Mouse (Mus musculus) CH12.LX (cell line): Measurements from ENCODE around the gene Dnajc9. TPM values are rescaled to one million over a fixed set of nuclear protein-coding genes. Genes with fewer than 3 reads are reported as not detected.

Experiments used
- DNase-seq: peaks from one replicate; pipeline ENCODE4 v3.0.0-alpha.2; 2013; ENCODE audit errors: extremely low read depth
- H3K27ac ChIP-seq: 2 replicates; pipeline ENCODE4 v1.5.1; 2012; ENCODE audit warnings: low read depth, mild to moderate bottlenecking, control low read depth, moderate library complexity; ENCODE audit not compliant: insufficient read depth
- H3K27me3 ChIP-seq: replicated peaks from 2 replicates; pipeline ENCODE3; 2012; ENCODE audit warnings: inconsistent platforms
- H3K36me3 ChIP-seq, 2 experiments: replicated peaks in 1 of 2; 2 replicates each; pipeline versions ENCODE3 to v1.6.1; 2012; ENCODE audit warnings: inconsistent platforms in 1 of 2, low read length in 1 of 2, mild to moderate bottlenecking in 1 of 2, mixed read lengths in 1 of 2, moderate library complexity in 1 of 2; ENCODE audit not compliant: control insufficient read depth in 1 of 2, insufficient read depth in 1 of 2
- H3K4me1 ChIP-seq, 2 experiments: 2 replicates each; pipeline ENCODE4 v1.6.1; 2012; ENCODE audit warnings: inconsistent platforms in 1 of 2, moderate library complexity in 1 of 2; ENCODE audit not compliant: insufficient read depth in 2 of 2, control insufficient read depth in 1 of 2
- H3K4me2 ChIP-seq: 2 replicates; pipeline ENCODE4 v1.6.1; 2012; ENCODE audit warnings: low read depth, mild to moderate bottlenecking, control low read depth; ENCODE audit not compliant: poor library complexity, insufficient read depth, severe bottlenecking
- H3K4me3 ChIP-seq, 3 experiments: fragments of 150-350 bp in 1 of 3; sonication (generic) in 1 of 3; replicated peaks in 1 of 3; 2 replicates each; pipeline versions ENCODE3 to v1.5.1; 2011 to 2012; ENCODE audit warnings: low read depth in 2 of 3, low read length in 2 of 3, mild to moderate bottlenecking in 2 of 3, moderate library complexity in 2 of 3, control low read depth in 1 of 3, improper control_type of control experiment in 1 of 3, inconsistent platforms in 1 of 3, mixed read lengths in 1 of 3; ENCODE audit not compliant: poor library complexity in 1 of 3
- H3K79me2 ChIP-seq: replicated peaks from 2 replicates; pipeline ENCODE4 v1.6.1; 2012; ENCODE audit warnings: mild to moderate bottlenecking, moderate library complexity; ENCODE audit not compliant: control insufficient read depth, poor library complexity, insufficient read depth, severe bottlenecking; ENCODE audit errors: extremely low read depth
- H3K9ac ChIP-seq: 2 replicates; pipeline ENCODE4 v1.6.1; 2012; ENCODE audit warnings: low read depth, mild to moderate bottlenecking, control low read depth, moderate library complexity; ENCODE audit not compliant: insufficient read depth
- H3K9me3 ChIP-seq: replicated peaks from 2 replicates; pipeline ENCODE3; 2012; ENCODE audit warnings: low read length, inconsistent platforms, mixed read lengths
- BHLHE40 ChIP-seq: IDR thresholded peaks from 2 replicates; pipeline ENCODE4 v1.6.1; 2011; ENCODE audit warnings: mild to moderate bottlenecking, low read depth, low read length, improper control_type of control experiment
- CHD1 ChIP-seq: IDR thresholded peaks from 2 replicates; pipeline ENCODE4 v1.6.1; 2012; ENCODE audit warnings: low read depth, low read length, improper control_type of control experiment, inconsistent platforms
- CHD2 ChIP-seq: IDR thresholded peaks from 2 replicates; pipeline ENCODE4 v1.6.1; 2011; ENCODE audit warnings: low read length, improper control_type of control experiment
- CTCF ChIP-seq, 2 experiments: IDR thresholded peaks in 1 of 2; conservative IDR thresholded peaks in 1 of 2; 2 replicates each; pipeline ENCODE4 v1.5.1; 2011 to 2012; ENCODE audit warnings: low read depth in 2 of 2, low read length in 2 of 2, improper control_type of control experiment in 1 of 2, inconsistent platforms in 1 of 2, mild to moderate bottlenecking in 1 of 2, moderate library complexity in 1 of 2
- E2F4 ChIP-seq: IDR thresholded peaks from 2 replicates; pipeline ENCODE4 v1.6.1; 2011; ENCODE audit warnings: low read depth, low read length, improper control_type of control experiment; ENCODE audit not compliant: insufficient replicate concordance
- ELF1 ChIP-seq: IDR thresholded peaks from 2 replicates; pipeline ENCODE4 v1.6.1; 2014; ENCODE audit warnings: low read depth, mild to moderate bottlenecking, inconsistent platforms, low read length, improper control_type of control experiment
- EP300 ChIP-seq: IDR thresholded peaks from 2 replicates; pipeline ENCODE4 v1.6.1; 2011; ENCODE audit warnings: low read length, improper control_type of control experiment
- ETS1 ChIP-seq: conservative IDR thresholded peaks from 2 replicates; pipeline ENCODE4 v1.6.1; 2012; ENCODE audit warnings: low read depth, mild to moderate bottlenecking, inconsistent platforms, low read length, improper control_type of control experiment, moderate library complexity
- HCFC1 ChIP-seq: IDR thresholded peaks from 2 replicates; pipeline ENCODE4 v1.6.1; 2012; ENCODE audit warnings: low read depth, mild to moderate bottlenecking, inconsistent platforms, low read length, improper control_type of control experiment
- IRF4 ChIP-seq: IDR thresholded peaks from 2 replicates; pipeline ENCODE4 v1.6.1; 2014; ENCODE audit warnings: low read depth, mild to moderate bottlenecking, inconsistent platforms, low read length, improper control_type of control experiment
- KAT2A ChIP-seq: IDR thresholded peaks from 2 replicates; pipeline ENCODE4 v1.6.1; 2012; ENCODE audit warnings: low read length, improper control_type of control experiment, inconsistent platforms; ENCODE audit not compliant: insufficient replicate concordance
- MAFK ChIP-seq: IDR thresholded peaks from 2 replicates; pipeline ENCODE4 v1.6.1; 2011; ENCODE audit warnings: low read length, improper control_type of control experiment; ENCODE audit not compliant: insufficient replicate concordance
- MAX ChIP-seq: IDR thresholded peaks from 2 replicates; pipeline ENCODE4 v1.6.1; 2011; ENCODE audit warnings: low read length, improper control_type of control experiment
- MAZ ChIP-seq: IDR thresholded peaks from 2 replicates; pipeline ENCODE4 v1.6.1; 2012; ENCODE audit warnings: low read depth, mild to moderate bottlenecking, inconsistent platforms, low read length, improper control_type of control experiment, moderate library complexity
- MEF2A ChIP-seq: IDR thresholded peaks from 2 replicates; pipeline ENCODE4 v1.6.1; 2014; ENCODE audit warnings: low read depth, mild to moderate bottlenecking, inconsistent platforms, low read length, improper control_type of control experiment, borderline replicate concordance
- MYC ChIP-seq: IDR thresholded peaks from 2 replicates; pipeline ENCODE4 v1.6.1; 2011; ENCODE audit warnings: low read depth, mild to moderate bottlenecking, improper control_type of control experiment, low read length
- NELFE ChIP-seq: IDR thresholded peaks from 2 replicates; pipeline ENCODE4 v1.6.1; 2011; ENCODE audit warnings: low read depth, low read length, improper control_type of control experiment
- NRF1 ChIP-seq: IDR thresholded peaks from 2 replicates; pipeline ENCODE4 v1.6.1; 2014; ENCODE audit warnings: low read depth, mild to moderate bottlenecking, inconsistent platforms, low read length, improper control_type of control experiment, moderate library complexity
- PAX5 ChIP-seq: IDR thresholded peaks from 2 replicates; pipeline ENCODE4 v1.6.1; 2012; ENCODE audit warnings: low read length, inconsistent platforms, mixed read lengths
- POLR2A ChIP-seq: IDR thresholded peaks from 2 replicates; pipeline ENCODE4 v1.6.1; 2011; ENCODE audit warnings: low read depth, mild to moderate bottlenecking, improper control_type of control experiment, low read length
- POLR2AphosphoS2 ChIP-seq: IDR thresholded peaks from 2 replicates; pipeline ENCODE4 v1.6.1; 2011; ENCODE audit warnings: low read depth, low read length, improper control_type of control experiment
- RAD21 ChIP-seq: IDR thresholded peaks from 2 replicates; pipeline ENCODE4 v1.6.1; 2011; ENCODE audit warnings: low read depth, mild to moderate bottlenecking, low read length, improper control_type of control experiment, moderate library complexity
- RCOR1 ChIP-seq: conservative IDR thresholded peaks from 2 replicates; pipeline ENCODE4 v1.6.1; 2012; ENCODE audit warnings: low read depth, mild to moderate bottlenecking, inconsistent platforms, low read length, improper control_type of control experiment
- SIN3A ChIP-seq: IDR thresholded peaks from 2 replicates; pipeline ENCODE4 v1.6.1; 2012; ENCODE audit warnings: low read length, improper control_type of control experiment, inconsistent platforms
- TBP ChIP-seq: conservative IDR thresholded peaks from 2 replicates; pipeline ENCODE4 v1.6.1; 2011; ENCODE audit warnings: low read depth, low read length, improper control_type of control experiment
- TCF12 ChIP-seq: IDR thresholded peaks from 2 replicates; pipeline ENCODE4 v1.6.1; 2014; ENCODE audit warnings: low read depth, mild to moderate bottlenecking, inconsistent platforms, low read length, improper control_type of control experiment
- UBTF ChIP-seq: IDR thresholded peaks from 2 replicates; pipeline ENCODE4 v1.6.1; 2012; ENCODE audit warnings: low read depth, mild to moderate bottlenecking, inconsistent platforms, low read length, improper control_type of control experiment, moderate library complexity
- USF1 ChIP-seq: IDR thresholded peaks from 2 replicates; pipeline ENCODE4 v1.6.1; 2014; ENCODE audit warnings: low read depth, mild to moderate bottlenecking, inconsistent platforms, low read length, improper control_type of control experiment
- USF2 ChIP-seq: conservative IDR thresholded peaks from 2 replicates; pipeline ENCODE4 v1.6.1; 2011; ENCODE audit warnings: low read depth, low read length, improper control_type of control experiment
- ZC3H11A ChIP-seq: IDR thresholded peaks from 2 replicates; pipeline ENCODE4 v1.6.1; 2012; ENCODE audit warnings: low read depth, mild to moderate bottlenecking, inconsistent platforms, low read length, improper control_type of control experiment
- ZKSCAN1 ChIP-seq: IDR thresholded peaks from 2 replicates; pipeline ENCODE4 v1.6.1; 2012; ENCODE audit warnings: low read depth, inconsistent platforms, low read length, improper control_type of control experiment, borderline replicate concordance
- ZMIZ1 ChIP-seq: IDR thresholded peaks from 2 replicates; pipeline ENCODE4 v1.6.1; 2012; ENCODE audit warnings: low read depth, mild to moderate bottlenecking, inconsistent platforms, low read length, improper control_type of control experiment
- ZNF384 ChIP-seq: IDR thresholded peaks from 2 replicates; pipeline ENCODE4 v1.6.1; 2012; ENCODE audit warnings: low read depth, low read length, improper control_type of control experiment, inconsistent platforms
- dilution Hi-C: fragments of 300-500 bp; cut with MboI; formaldehyde crosslinking; loops from 2 replicates; pipeline ENCODE4 v1.14.3; 2020; ENCODE audit warnings: low sequenced_read_pairs; ENCODE audit not compliant: extremely low pct_unique_long_range_greater_than_20kb, extremely low pct_ligation_motif_present
- in situ Hi-C: fragments of 300-500 bp; cut with MboI; formaldehyde crosslinking; loops from 3 replicates; pipeline ENCODE4 v1.14.3; 2019; ENCODE audit warnings: low sequenced_read_pairs, low pct_ligation_motif_present, low pct_unique_long_range_greater_than_20kb, mixed read lengths
- polyA plus RNA-seq: library from polyadenylated mRNA; unstranded; fragments of >175 nt; gene quantifications from 2 replicates; pipeline ENCODE4 v1.2.1, GENCODE M21; 2012; ENCODE audit warnings: low read depth; ENCODE audit not compliant: insufficient read length
- total RNA-seq, 2 experiments: library from RNA; depleted of rRNA; stranded (reverse); fragments of 300-350 nt in 1 of 2; fragments of >200 nt in 1 of 2; gene quantifications; 2 replicates each; pipeline ENCODE4 v1.2.3; 2012 to 2014

Gene Dnajc9
- total and polyA plus RNA-seq, 3 experiments, result 123 to 223 (median 166) TPM

DNA sequence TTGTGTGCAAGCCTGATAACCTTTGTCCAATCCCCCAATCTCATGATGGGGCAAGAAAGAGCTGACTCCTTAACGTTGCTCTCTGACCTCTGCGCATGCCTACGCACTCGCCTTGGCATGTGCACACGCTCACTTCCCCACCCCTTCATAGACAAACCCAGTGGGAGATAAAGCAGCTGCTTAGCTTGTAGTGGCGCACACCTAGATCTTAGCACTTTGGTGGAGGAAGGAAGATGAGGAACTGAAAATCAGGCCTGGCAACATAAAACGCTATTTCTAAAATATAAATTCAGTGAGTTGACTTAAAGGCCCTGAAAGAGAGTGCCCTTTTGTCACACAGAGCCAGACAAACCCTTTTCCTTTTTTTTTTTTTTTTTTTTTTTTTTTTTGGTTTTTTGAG, 17.9 kb downstream of the Dnajc9 start:
- Histone ChIP-seq H3K9me3 (no peaks in the 10 kb centered on the region), H3K9ac (no peak overlapping the region), H3K27ac (no peak overlapping the region), H3K36me3 (peaks cover 9 to 59% of the 10 kb centered on the region in 2 experiments), H3K4me3 (no peak overlapping the region)
- peak; percentile 79 for DNase-seq
- TF ChIP-seq CHD2 (no peak), MEF2A (no peak), IRF4 (peak; percentile 51; the same call in 1 of the 2 replicates), ETS1 (no peak), NRF1 (peak; percentile 77), TCF12 (no peak), MAZ (no peak), NELFE (no peak), TBP (no peak), ZNF384 (no peak), ZMIZ1 (no peak), SIN3A (no peak), CTCF (conservative IDR thresholded peaks at IDR 0.05 in 1 of 2, IDR thresholded peaks at IDR 0.05 in 1 of 2; ENCODE audit: low read depth in 2 of 2, low read length in 2 of 2) (no peak), ZC3H11A (no peak), USF2 (no peak), POLR2A (no peak), UBTF (no peak), POLR2AphosphoS2 (no peak), ZKSCAN1 (no peak), MAX (no peak), BHLHE40 (peak; percentile 61), KAT2A (no peak), CHD1 (no peak), HCFC1 (no peak), USF1 (no peak), E2F4 (no peak), RCOR1 (no peak), MAFK (no peak), EP300 (peak; percentile 52), ELF1 (no peak), PAX5 (no peak), MYC (no peak), RAD21 (no peak)
- TF ChIP-seq, all 38 proteins: peak for 4
- dilution Hi-C loops, result no loop called here
- H3K4me2 ChIP-seq, result no peak overlapping the region
- in situ Hi-C loops, result loop anchor here (10.0 kb wide), 1 partner anchor 46 kb away; no protein-coding TSS in a partner anchor
- peaks cover 3 to 12% of the 10 kb centered on the region in 2 experiments for H3K4me1 ChIP-seq
- no peaks in the 10 kb centered on the region for H3K27me3 ChIP-seq
- no peaks in the 10 kb centered on the region for H3K79me2 ChIP-seq
